Mouse (Mus musculus): Measurements from ENCODE around the gene Rnf149.
"Not testable (repeated sequence)": the region's sequence is repeated elsewhere in the genome, so short reads cannot be mapped to it uniquely, and the experiment has no call there.

Rnf149 gene

GRCm38 (mm10) chr1:39577253-39577705 is at the start of gene Rnf149:
Rnf149 (minus strand) TSS chr1:39577405.
- in situ Hi-C loops (cut with MboI, MseI), result loop anchor here (10.0 kb wide), 1 partner anchor 922 kb away; no protein-coding TSS in a partner anchor

GRCm38 (mm10) chr1:39625491-39625890 is 48.3 kb upstream of the Rnf149 start:
- in situ Hi-C loops (cut with MboI, MseI), result no loop called here

DNA sequence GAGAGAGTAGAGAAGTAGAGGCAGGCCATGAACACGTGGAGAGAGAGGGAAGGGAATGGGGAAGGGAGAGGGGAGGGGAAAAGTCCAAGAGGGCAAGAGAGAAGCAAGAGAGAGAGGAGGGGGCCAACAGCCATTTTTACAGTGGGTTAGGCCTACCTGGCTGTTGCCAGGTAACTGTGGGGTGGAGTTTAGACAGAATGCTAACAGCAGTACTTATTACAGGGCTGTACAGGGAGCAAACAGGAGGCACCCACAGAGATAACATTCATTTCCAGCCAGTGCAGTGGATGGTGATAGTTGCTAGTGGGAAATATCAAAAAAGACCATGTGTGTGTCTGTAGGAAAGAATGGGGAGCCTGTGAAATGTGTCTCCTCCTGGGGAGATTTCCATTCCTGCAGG is 46.5 kb upstream of the Rnf149 start:
- in situ Hi-C loops (cut with MboI, MseI), result no loop called here

- in situ Hi-C loops (cut with MboI, MseI), result no loop called here
Measured at GRCm38 (mm10) chr1:39623106-39623505, 45.9 kb upstream of the Rnf149 start.

- in situ Hi-C loops (cut with MboI, MseI), result no loop called here
Measured at GRCm38 (mm10) chr1:39618524-39618923, 41.3 kb upstream of the Rnf149 start.

GRCm38 (mm10) chr1:39615526-39615925 is 38.3 kb upstream of the Rnf149 start:
- in situ Hi-C loops (cut with MboI, MseI), result no loop called here

DNA sequence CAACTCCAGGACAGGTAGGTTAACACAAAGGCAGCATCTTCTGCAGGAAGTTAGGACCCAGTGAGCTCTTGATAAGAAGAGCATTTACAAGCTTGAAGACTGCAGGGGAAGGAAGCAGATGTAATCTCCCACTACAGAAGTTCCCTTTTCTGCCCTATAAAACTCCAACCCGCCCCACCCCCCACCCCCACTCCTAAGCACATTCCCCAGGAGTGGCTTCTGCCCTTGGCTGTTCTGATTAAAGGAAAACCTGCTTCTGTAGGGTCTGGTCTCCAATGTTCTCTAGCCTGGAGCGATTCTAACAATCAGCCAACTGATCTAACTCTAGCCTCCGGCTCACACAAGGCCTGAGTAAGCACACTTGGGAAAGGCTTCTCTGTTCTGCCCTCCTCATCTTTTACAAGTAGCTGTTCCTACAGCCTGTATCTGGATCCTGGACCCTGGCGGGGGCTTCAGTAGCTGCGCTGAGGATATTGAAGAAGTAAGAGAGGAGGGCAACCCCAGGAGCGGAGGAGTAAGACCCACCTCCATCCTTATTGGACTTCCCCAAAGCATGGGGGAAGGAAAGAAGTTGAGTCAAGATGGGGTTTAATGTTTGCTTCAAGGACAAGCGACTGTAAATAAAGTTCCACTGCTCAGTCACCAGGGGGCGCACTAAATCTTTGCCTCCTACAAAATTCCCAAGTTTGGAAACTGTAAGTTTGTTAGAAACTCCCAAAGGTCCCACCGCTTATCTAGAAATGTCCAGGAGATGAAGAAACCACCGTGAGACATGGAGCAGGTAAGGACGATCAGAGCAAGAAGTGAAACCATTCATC is 37.5 kb upstream of the Rnf149 start:
- in situ Hi-C loops (cut with MboI, MseI), result no loop called here

GRCm38 (mm10) chr1:39613061-39613460 is 35.9 kb upstream of the Rnf149 start:
- in situ Hi-C loops (cut with MboI, MseI), result no loop called here

GRCm38 (mm10) chr1:39612491-39612890 is 35.3 kb upstream of the Rnf149 start:
- in situ Hi-C loops (cut with MboI, MseI), result no loop called here

GRCm38 (mm10) chr1:39608534-39608933 is 31.3 kb upstream of the Rnf149 start:
- in situ Hi-C loops (cut with MboI, MseI), result no loop called here

DNA sequence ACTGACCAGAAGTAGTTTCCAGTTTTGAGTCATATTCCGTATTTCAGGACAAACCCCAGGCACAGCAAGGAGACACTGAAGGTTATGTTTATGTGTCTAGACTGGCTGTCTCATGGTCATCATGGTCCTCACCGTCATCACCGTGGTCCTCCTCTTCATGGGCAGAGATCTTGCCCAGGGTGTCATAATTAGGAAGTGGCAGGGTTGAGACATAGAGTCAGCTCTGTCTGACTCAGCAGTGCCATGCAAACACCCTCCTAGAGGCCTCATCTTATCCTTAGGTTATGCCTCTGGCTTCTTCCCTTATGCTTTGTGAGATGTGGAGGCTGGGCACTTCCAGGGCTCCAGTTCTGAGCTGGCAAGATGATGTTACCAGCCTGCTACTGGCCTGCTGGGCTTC is 25.3 kb upstream of the Rnf149 start:
- in situ Hi-C loops (cut with MboI, MseI), result no loop called here

GRCm38 (mm10) chr1:39598726-39599125 is 21.5 kb upstream of the Rnf149 start:
- in situ Hi-C loops (cut with MboI, MseI), result no loop called here

DNA sequence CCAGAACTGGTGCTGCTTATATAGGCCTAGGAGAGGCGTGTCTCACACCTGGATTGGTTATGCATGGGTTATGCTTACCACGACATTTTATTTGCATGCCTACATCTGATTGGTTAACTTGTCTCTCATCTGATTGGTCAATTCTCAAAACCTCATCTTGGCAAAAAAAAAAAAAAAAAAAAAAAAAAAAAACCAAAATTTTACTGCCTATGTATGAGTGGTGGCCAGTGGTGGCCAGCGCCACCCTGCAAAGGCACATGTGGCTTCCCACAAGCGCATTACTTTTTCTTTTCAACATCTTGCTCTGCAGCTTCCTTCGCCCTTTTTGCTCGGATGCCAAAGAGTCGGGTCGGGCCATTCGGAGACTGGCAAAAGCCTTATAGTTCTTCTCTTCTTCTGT is 19.9 kb upstream of the Rnf149 start:
- in situ Hi-C loops (cut with MboI, MseI), result not testable (repeated sequence)

GRCm38 (mm10) chr1:39593836-39594235 is 16.6 kb upstream of the Rnf149 start:
- in situ Hi-C loops (cut with MboI, MseI), result no loop called here

DNA sequence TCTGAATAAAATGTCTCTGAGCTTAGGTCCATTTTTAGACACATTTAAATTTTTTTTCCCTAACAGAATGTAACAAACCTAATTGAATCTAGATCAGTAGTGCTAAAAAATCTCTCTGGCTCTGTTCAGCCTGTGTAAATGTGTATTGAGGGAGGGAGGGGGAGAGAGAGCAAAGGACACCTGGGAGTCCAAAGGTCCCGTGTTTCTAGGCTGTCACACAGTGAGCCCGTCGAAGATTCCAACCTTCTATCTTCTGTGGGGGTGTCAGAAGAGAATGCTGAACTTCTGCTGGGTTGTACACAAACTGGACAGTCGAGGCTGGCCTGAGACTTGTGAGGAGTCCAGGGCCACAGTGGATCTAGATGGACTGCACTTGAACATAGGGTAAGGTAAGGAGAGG is 14.9 kb upstream of the Rnf149 start:
- in situ Hi-C loops (cut with MboI, MseI), result no loop called here

DNA sequence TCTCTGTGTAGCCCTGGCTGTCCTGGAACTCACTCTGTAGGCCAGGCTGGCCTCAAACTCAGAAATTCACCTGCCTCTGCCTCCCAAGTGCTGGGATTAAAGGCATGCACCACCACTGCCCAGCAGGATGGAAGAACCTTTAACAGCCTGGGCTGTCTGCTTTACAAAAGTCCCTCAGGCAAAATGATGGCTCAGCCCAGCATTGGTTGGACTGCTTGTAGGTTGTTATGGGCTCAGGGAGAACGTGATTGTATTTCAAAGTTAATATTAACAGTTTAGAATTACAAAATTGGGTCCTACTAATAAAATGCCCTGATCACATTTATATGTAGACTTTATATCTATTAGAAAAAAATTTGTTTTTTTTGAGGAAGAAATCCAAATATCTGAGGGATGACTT is 14.4 kb upstream of the Rnf149 start:
- in situ Hi-C loops (cut with MboI, MseI), result not testable (repeated sequence)

- in situ Hi-C loops (cut with MboI, MseI), result no loop called here
Measured at GRCm38 (mm10) chr1:39590193-39590592, 13.0 kb upstream of the Rnf149 start.

DNA sequence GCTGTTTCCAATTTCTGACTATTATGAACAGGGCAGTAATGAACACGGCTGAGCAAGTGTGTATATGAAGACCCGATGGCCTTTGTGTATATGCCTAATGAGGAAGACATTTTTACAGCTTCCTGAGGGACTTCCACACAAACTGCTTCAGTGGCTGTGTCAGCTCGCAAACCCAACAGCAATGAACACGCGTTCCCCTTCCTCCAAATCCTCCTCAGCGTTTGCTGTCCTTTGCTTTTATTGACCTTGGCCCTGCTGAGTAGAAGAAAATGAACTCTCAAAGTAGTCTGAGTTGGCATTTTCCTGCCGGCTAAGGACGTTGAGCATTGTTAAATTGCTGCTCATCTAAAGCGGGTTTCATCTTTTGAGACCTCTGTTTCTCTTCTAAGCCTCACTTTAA is 8.2 kb upstream of the Rnf149 start:
- in situ Hi-C loops (cut with MboI, MseI), result no loop called here

GRCm38 (mm10) chr1:39583173-39583572 is 6.0 kb upstream of the Rnf149 start:
- in situ Hi-C loops (cut with MboI, MseI), result no loop called here

GRCm38 (mm10) chr1:39581215-39581614 is 4.0 kb upstream of the Rnf149 start:
- in situ Hi-C loops (cut with MboI, MseI), result no loop called here

- in situ Hi-C loops (cut with MboI, MseI), result loop anchor here (10.0 kb wide), 1 partner anchor 924 kb away; no protein-coding TSS in a partner anchor
Measured at GRCm38 (mm10) chr1:39579139-39579538, 1.9 kb upstream of the Rnf149 start.

DNA sequence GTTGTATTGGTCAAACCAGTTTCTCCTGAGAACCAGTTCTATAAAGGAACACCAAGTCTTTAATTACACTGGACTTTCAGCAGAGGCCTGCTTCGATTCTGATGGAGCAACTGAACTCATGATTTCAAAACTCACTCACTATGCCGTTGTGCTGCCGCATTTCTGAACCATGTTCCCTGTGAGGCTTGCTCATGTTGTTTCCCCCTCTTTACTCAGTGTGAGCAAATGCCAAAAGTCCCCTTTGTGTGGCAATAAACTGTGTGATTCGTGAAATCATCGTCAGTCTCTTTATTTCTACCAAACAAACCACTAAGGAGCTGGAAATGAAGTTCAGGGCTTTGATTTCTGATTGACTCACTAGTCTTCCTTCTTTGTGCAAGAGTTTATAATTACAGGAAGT is 1.2 kb upstream of the Rnf149 start:
- in situ Hi-C loops (cut with MboI, MseI), result loop anchor here (10.0 kb wide), 1 partner anchor 924 kb away; no protein-coding TSS in a partner anchor

All from T-helper 1 cell (primary cell).